Mouse (Mus musculus) embryonic facial prominence, embryonic 15.5 days (tissue): ENCODE measurements around the gene Vav3. TPM values are rescaled to one million over a fixed set of nuclear protein-coding genes. Genes with fewer than 3 reads are reported as not detected.

ENCODE experiments used
- ATAC-seq: fragments of 200-750 bp; cut with Nextera tagmentation; 2 replicates; pipeline ENCODE4 v1.8.0; 2017; ENCODE audit warnings: low read depth, moderate TSS enrichment; ENCODE audit not compliant: insufficient number of reproducible peaks, low FRiP score, low TSS enrichment
- H3K27ac ChIP-seq: fragments of 300-500 bp; sonication (generic); replicated peaks from 2 replicates; pipeline ENCODE4 v1.5.1; 2015; ENCODE audit warnings: mild to moderate bottlenecking, inconsistent platforms
- H3K27me3 ChIP-seq: fragments of 300-500 bp; sonication (generic); 2 replicates; pipeline ENCODE4 v1.6.1; 2015; ENCODE audit warnings: inconsistent platforms
- H3K36me3 ChIP-seq: fragments of 300-500 bp; sonication (generic); 2 replicates; pipeline ENCODE4 v1.6.1; 2015; ENCODE audit warnings: mild to moderate bottlenecking, inconsistent platforms
- H3K4me1 ChIP-seq: fragments of 300-500 bp; sonication (generic); 2 replicates; pipeline ENCODE4 v1.6.1; 2015; ENCODE audit warnings: inconsistent platforms
- H3K4me2 ChIP-seq: fragments of 300-500 bp; sonication (generic); replicated peaks from 2 replicates; pipeline ENCODE4 v1.6.1; 2015; ENCODE audit warnings: mild to moderate bottlenecking, inconsistent platforms
- H3K4me3 ChIP-seq: fragments of 300-500 bp; sonication (generic); replicated peaks from 2 replicates; pipeline ENCODE4 v1.5.1; 2015; ENCODE audit warnings: mild to moderate bottlenecking, inconsistent platforms
- H3K9ac ChIP-seq: fragments of 300-500 bp; sonication (generic); 2 replicates; pipeline ENCODE4 v1.6.1; 2015; ENCODE audit warnings: inconsistent platforms
- H3K9me3 ChIP-seq: fragments of 300-500 bp; sonication (generic); replicated peaks from 2 replicates; pipeline ENCODE4 v1.6.1; 2016; ENCODE audit warnings: inconsistent platforms
- WGBS: fragments of 180-500 bp; shearing (Covaris S2); methylation state at CpG from one replicate; pipeline ENCODE4 v1.1.7; 2015; 5-methylcytosine and 5-hydroxymethylcytosine counted together
- polyA plus RNA-seq: library from polyadenylated mRNA; unstranded; fragments of >200 nt; fragmentation: Nextera tagmentation; extraction: Ambion mirVana; gene quantifications from 2 replicates; pipeline ENCODE4 v1.2.1, GENCODE M21; 2015

Vav3 gene
- polyA plus RNA-seq, 1 experiment from 2014 or later, result 27.7 TPM

GRCm38 (mm10) chr3:109561295-109561694 lies 220.8 kb downstream of the Vav3 start:
- Histone ChIP-seq H3K4me3 (no peak overlapping the region), H3K9me3 (no peaks in the 10 kb centered on the region), H3K27me3 (no peaks in the 10 kb centered on the region), H3K36me3 (no peaks in the 10 kb centered on the region), H3K9ac (no peak overlapping the region), H3K4me2 (no peak overlapping the region), H3K4me1 (0 out of 2 replicates have a peak, but pooled peaks cover 4% of the 10 kb centered on the region), H3K27ac (no peak overlapping the region)
- no peak for ATAC-seq
- 83% methylated on average over 4 of the region's 4 CpGs for WGBS

DNA sequence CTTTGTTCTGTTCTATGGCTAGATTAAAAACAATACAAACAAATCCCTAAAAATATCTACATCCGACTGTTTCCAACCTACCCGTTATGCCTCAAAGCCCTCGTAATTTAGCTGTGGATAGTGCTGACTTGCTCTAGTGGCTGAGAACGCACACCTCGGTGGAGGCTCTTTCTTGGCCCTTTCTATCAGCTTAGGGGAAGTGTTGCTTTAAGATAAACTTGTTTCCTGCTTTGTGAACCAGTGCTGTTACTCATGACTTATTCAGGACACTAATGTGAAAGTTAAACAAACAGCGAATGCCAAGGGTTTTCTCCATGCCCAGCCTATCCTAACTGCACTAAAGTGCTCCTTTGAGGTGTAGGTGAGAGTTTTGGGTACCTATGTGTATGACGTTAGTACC lies 221.3 kb downstream of the Vav3 start:
- H3K36me3 ChIP-seq, result no peaks in the 10 kb centered on the region
- no peaks in the 10 kb centered on the region for H3K9me3 ChIP-seq
- 81% methylated on average over 7 of the region's 7 CpGs for WGBS
- 0 out of 2 replicates have a peak, but pooled peaks cover 4% of the 10 kb centered on the region for H3K4me1 ChIP-seq
- no peak for ATAC-seq
- H3K4me2 ChIP-seq, result no peak overlapping the region
- H3K27ac ChIP-seq, result no peak overlapping the region
- no peak overlapping the region for H3K4me3 ChIP-seq
- H3K9ac ChIP-seq, result no peak overlapping the region
- no peaks in the 10 kb centered on the region for H3K27me3 ChIP-seq

- H3K36me3 ChIP-seq, result no peaks in the 10 kb centered on the region
- 0 out of 2 replicates have a peak, but pooled peaks cover 4% of the 10 kb centered on the region for H3K4me1 ChIP-seq
- H3K27me3 ChIP-seq, result no peaks in the 10 kb centered on the region
- H3K4me3 ChIP-seq, result no peak overlapping the region
- ATAC-seq, result no peak
- no peak overlapping the region for H3K9ac ChIP-seq
- no peak overlapping the region for H3K4me2 ChIP-seq
- WGBS, result 87% methylated on average over 4 of the region's 4 CpGs
- no peak overlapping the region for H3K27ac ChIP-seq
- no peaks in the 10 kb centered on the region for H3K9me3 ChIP-seq
Observed at GRCm38 (mm10) chr3:109562268-109562667, 221.8 kb downstream of the Vav3 start.

GRCm38 (mm10) chr3:109564443-109564842 lies 224.0 kb downstream of the Vav3 start:
- H3K36me3 ChIP-seq, result no peaks in the 10 kb centered on the region
- H3K9ac ChIP-seq, result no peak overlapping the region
- no peaks in the 10 kb centered on the region for H3K9me3 ChIP-seq
- WGBS, result 69% methylated on average over 2 of the region's 2 CpGs
- no peaks in the 10 kb centered on the region for H3K27me3 ChIP-seq
- H3K4me1 ChIP-seq, result no peaks in the 10 kb centered on the region
- H3K4me3 ChIP-seq, result no peak overlapping the region
- ATAC-seq, result no peak
- H3K4me2 ChIP-seq, result no peak overlapping the region
- H3K27ac ChIP-seq, result no peak overlapping the region

DNA sequence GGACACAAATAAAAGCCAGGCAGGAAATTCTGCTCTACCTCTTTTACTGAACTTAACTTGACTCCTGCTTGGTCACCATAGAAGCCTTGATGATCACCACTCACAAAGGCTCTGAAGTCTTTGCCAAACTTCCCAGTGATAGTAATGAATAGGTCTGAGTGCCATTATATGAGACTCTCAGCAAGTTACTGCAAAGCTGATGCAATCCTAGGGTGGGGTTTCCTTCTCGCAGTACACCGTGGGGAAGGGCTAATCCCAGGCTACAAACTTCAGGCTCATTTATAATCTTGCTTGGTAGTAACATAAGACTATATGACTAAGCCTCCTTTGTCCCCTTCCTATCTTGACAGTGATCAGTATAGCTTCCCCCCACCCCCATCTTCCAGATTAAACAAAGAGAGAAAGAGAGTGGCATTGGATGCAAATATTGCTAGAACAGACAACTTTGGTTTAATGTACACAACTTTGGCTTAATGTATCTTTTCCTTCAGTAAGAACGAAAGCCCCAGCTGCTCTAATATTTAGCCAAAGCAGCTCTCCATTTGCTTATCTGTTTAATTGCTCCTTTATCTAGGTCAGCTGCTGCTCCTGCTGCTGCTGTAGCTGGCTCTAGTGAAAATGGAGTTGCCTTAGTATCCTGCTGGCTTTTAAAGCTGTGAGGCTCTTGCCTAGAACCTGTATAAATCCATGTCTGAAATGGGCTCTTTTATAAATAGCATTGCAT lies 228.3 kb downstream of the Vav3 start:
- H3K4me3 ChIP-seq, result no peak overlapping the region
- no peak overlapping the region for H3K27ac ChIP-seq
- no peaks in the 10 kb centered on the region for H3K9me3 ChIP-seq
- ATAC-seq, result no peak
- H3K27me3 ChIP-seq, result no peaks in the 10 kb centered on the region
- H3K9ac ChIP-seq, result no peak overlapping the region
- no peaks in the 10 kb centered on the region for H3K36me3 ChIP-seq
- 49% methylated on average over 3 of the region's 3 CpGs for WGBS
- no peak overlapping the region for H3K4me2 ChIP-seq
- no peaks in the 10 kb centered on the region for H3K4me1 ChIP-seq

DNA sequence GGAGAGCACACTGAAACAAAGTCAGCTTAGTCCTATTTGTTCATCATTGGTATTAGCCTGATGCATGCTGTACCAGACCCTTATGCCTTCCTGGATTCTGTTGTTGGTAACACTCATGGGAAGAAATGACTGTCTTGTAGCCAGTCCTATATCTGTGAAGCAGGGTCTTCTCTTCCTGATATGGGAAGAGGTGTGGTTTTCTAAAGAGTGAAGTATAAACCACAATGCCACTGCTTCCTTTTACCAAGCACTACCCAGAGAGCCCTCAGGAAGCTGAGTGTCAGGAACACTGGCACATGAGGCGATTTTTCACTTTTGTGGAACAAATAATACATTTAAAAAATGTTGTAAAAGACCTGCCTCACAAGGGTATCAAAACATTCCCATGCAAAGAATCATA lies 231.0 kb downstream of the Vav3 start:
- 77% methylated on average over 1 of the region's 1 CpGs for WGBS
- Histone ChIP-seq H3K36me3 (no peaks in the 10 kb centered on the region), H3K27ac (no peak overlapping the region), H3K27me3 (no peaks in the 10 kb centered on the region), H3K9me3 (no peaks in the 10 kb centered on the region), H3K4me1 (no peaks in the 10 kb centered on the region), H3K4me2 (no peak overlapping the region), H3K4me3 (no peak overlapping the region), H3K9ac (no peak overlapping the region)
- ATAC-seq, result no peak

- WGBS, result 39% methylated on average over 3 of the region's 3 CpGs
- ATAC-seq, result no peak
- no peak overlapping the region for H3K9ac ChIP-seq
Observed at GRCm38 (mm10) chr3:109572871-109573270, 232.4 kb downstream of the Vav3 start.

DNA sequence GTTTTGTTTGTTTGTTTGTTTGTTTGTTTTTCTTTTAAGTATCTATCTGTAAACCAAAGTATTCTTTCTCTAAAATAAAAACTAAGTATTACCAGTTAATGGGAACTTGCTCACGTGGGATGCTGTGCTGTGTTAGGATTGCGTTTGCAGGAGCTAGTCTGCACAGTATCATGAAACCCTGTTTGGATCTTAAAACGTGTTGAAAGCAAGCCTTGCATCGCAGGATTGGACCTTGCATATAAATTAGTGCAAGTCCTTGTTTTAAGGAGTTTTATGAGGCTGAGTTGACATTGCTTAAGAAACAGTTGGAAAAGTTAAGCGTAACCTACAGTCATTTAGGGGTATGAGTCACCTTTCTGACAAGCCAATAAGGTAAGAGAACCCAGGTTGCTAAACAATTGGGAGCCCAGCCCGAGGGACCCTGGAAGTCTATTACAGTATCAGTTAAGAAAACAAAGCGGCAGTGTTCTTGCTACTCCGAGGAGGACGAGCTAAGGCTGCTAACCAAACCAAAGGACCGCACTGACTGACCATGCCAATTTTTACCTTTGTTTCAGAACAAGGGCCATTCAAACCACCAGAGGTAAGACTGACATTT lies 233.2 kb downstream of the Vav3 start:
- no peaks in the 10 kb centered on the region for H3K27me3 ChIP-seq
- H3K4me2 ChIP-seq, result peak overlapping the region; percentile 21
- ATAC-seq, result peak; percentile 34; the same call in 1 of the 2 replicates
- no peak overlapping the region for H3K9ac ChIP-seq
- peak overlapping the region; percentile 69 for H3K27ac ChIP-seq
- peak overlapping the region; percentile 36 for H3K4me3 ChIP-seq
- H3K36me3 ChIP-seq, result no peaks in the 10 kb centered on the region
- H3K4me1 ChIP-seq, result peaks cover 3% of the 10 kb centered on the region; the same call in 1 of the 2 replicates
- 41% methylated on average over 10 of the region's 10 CpGs for WGBS
- H3K9me3 ChIP-seq, result no peaks in the 10 kb centered on the region

More at GRCm38 (mm10) chr3:109572871-109573270, 232.4 kb downstream of the Vav3 start:
- no peak overlapping the region for H3K27ac ChIP-seq
- no peaks in the 10 kb centered on the region for H3K27me3 ChIP-seq
- H3K4me3 ChIP-seq, result no peak overlapping the region
- H3K36me3 ChIP-seq, result no peaks in the 10 kb centered on the region
- H3K4me2 ChIP-seq, result no peak overlapping the region
- no peaks in the 10 kb centered on the region for H3K4me1 ChIP-seq
- H3K9me3 ChIP-seq, result no peaks in the 10 kb centered on the region

DNA sequence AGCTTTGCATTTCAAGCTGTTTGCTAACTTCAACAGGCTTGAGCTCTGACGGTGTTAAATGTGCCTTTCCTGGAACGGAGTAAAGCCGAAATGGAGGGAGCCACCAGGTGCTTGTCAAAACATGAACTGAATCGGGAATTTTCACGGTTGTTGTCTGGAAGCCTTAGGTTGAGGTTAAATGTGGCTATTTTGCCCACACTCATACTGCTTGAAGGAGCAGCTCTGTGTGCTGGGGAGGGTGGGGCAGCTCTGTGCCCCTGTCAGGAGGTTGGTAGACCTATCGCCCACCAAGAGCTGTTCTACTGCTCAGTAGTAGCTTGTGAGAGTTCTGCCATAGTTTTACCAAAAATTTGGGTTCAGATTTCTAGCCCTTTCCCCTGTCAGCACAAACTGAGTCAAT lies 233.7 kb downstream of the Vav3 start:
- Histone ChIP-seq H3K36me3 (no peaks in the 10 kb centered on the region), H3K4me1 (peaks cover 3% of the 10 kb centered on the region; the same call in 1 of the 2 replicates), H3K9me3 (no peaks in the 10 kb centered on the region), H3K4me3 (peak overlapping the region; percentile 36), H3K4me2 (peak overlapping the region; percentile 21), H3K27ac (peak overlapping the region; percentile 69), H3K27me3 (no peaks in the 10 kb centered on the region), H3K9ac (no peak overlapping the region)
- ATAC-seq, result no peak
- 36% methylated on average over 6 of the region's 6 CpGs for WGBS

DNA sequence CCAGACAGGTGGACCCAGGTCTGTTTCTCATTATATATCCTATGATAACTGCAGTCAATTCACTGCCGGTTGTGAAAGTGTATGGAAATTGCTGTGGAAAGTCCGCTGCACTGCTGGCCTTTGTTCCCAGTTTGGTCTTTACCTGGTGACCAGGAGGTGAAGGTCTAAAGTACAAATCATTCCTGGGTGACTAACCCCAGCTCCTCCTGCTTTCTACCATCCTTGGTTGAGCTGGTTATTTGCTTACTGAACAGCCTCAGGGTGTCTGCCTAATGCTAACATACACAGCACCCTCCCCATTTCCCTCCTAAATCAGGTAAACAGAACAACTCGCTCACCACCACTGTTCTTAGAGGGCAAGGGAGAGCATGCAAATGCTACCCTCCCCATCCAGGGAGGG lies 237.9 kb downstream of the Vav3 start:
- Histone ChIP-seq H3K36me3 (no peaks in the 10 kb centered on the region), H3K27me3 (no peaks in the 10 kb centered on the region), H3K4me2 (no peak overlapping the region), H3K4me1 (peaks cover 3% of the 10 kb centered on the region; the same call in 1 of the 2 replicates), H3K4me3 (no peak overlapping the region), H3K27ac (0 out of 2 replicates have a peak overlapping the region, but pooled peaks have one; percentile 17), H3K9me3 (no peaks in the 10 kb centered on the region), H3K9ac (no peak overlapping the region)
- 60% methylated on average over 3 of the region's 3 CpGs for WGBS
- no peak for ATAC-seq

DNA sequence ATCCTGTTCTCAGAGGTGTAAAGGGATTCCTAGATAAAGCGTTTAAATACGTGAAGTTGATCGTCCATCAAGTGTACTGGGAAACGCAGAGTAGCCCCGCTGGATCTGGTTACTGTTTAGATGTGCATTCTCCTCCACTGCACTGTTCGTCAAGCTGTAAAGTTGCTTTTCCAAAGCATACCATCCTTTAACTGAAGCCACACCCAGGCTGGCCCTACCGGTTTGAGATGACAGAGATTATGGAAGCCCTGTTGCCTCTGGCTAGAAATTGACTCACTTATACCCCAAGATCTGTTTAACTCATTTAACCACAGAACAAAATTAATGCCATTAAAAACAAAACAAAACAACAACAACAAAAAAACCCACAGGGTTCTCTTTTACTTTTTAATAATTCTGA lies 238.5 kb downstream of the Vav3 start:
- H3K36me3 ChIP-seq, result no peaks in the 10 kb centered on the region
- H3K9ac ChIP-seq, result no peak overlapping the region
- no peak overlapping the region for H3K4me2 ChIP-seq
- no peak overlapping the region for H3K4me3 ChIP-seq
- H3K4me1 ChIP-seq, result peaks cover 3% of the 10 kb centered on the region; the same call in 1 of the 2 replicates
- no peaks in the 10 kb centered on the region for H3K9me3 ChIP-seq
- ATAC-seq, result no peak
- H3K27ac ChIP-seq, result 0 out of 2 replicates have a peak overlapping the region, but pooled peaks have one; percentile 17
- H3K27me3 ChIP-seq, result no peaks in the 10 kb centered on the region
- WGBS, result 54% methylated on average over 7 of the region's 7 CpGs
